Mouse (Mus musculus): ENCODE data around the gene Slc8a1.
A peak's percentile ranks its signal among the peaks of the same experiment; 100 is the strongest.

Slc8a1 gene

GRCm38 (mm10) chr17:81738311-81738755 lies at the start of gene Slc8a1:
Gene Slc8a1 (minus strand): TSS chr17:81738377.
- no peak for DNase-seq (ENCODE audit: low spot score)

- peak; percentile 13 for DNase-seq (ENCODE audit: low spot score)
Measured at GRCm38 (mm10) chr17:81787350-81787749, 49.2 kb upstream of the Slc8a1 start.

GRCm38 (mm10) chr17:81782326-81782725 lies 44.1 kb upstream of the Slc8a1 start:
- DNase-seq (ENCODE audit: low spot score): no peak

- DNase-seq (ENCODE audit: low spot score): no peak
Measured at GRCm38 (mm10) chr17:81781491-81781890, 43.3 kb upstream of the Slc8a1 start.

- DNase-seq (ENCODE audit: low spot score): no peak
Measured at GRCm38 (mm10) chr17:81779883-81780282, 41.7 kb upstream of the Slc8a1 start.

- DNase-seq (ENCODE audit: low spot score): no peak
Measured at GRCm38 (mm10) chr17:81750664-81751063, 12.5 kb upstream of the Slc8a1 start.

- no peak for DNase-seq (ENCODE audit: low spot score)
Measured at GRCm38 (mm10) chr17:81743034-81743433, 4.9 kb upstream of the Slc8a1 start.

GRCm38 (mm10) chr17:81740576-81740975 lies 2.4 kb upstream of the Slc8a1 start:
- DNase-seq (ENCODE audit: low spot score): no peak

- no peak for DNase-seq (ENCODE audit: low spot score)
Measured at GRCm38 (mm10) chr17:81737779-81738178, 398 bp downstream of the Slc8a1 start.

- DNase-seq (ENCODE audit: low spot score): no peak
Measured at GRCm38 (mm10) chr17:81737309-81737708, 868 bp downstream of the Slc8a1 start.

GRCm38 (mm10) chr17:81735583-81735982 lies 2.6 kb downstream of the Slc8a1 start:
- DNase-seq (ENCODE audit: low spot score): no peak

- DNase-seq (ENCODE audit: low spot score): no peak
Measured at GRCm38 (mm10) chr17:81729891-81730290, 8.3 kb downstream of the Slc8a1 start.

- DNase-seq (ENCODE audit: low spot score): peak; percentile 11
Measured at GRCm38 (mm10) chr17:81712273-81712751, 25.9 kb downstream of the Slc8a1 start.

- DNase-seq (ENCODE audit: low spot score): no peak
Measured at GRCm38 (mm10) chr17:81704761-81705160, 33.4 kb downstream of the Slc8a1 start.

GRCm38 (mm10) chr17:81703258-81703657 lies 34.9 kb downstream of the Slc8a1 start:
- DNase-seq (ENCODE audit: low spot score): no peak

GRCm38 (mm10) chr17:81701701-81702100 lies 36.5 kb downstream of the Slc8a1 start:
- no peak for DNase-seq (ENCODE audit: low spot score)

- no peak for DNase-seq (ENCODE audit: low spot score)
Measured at GRCm38 (mm10) chr17:81698789-81699188, 39.4 kb downstream of the Slc8a1 start.

- DNase-seq (ENCODE audit: low spot score): no peak
Measured at GRCm38 (mm10) chr17:81697695-81698094, 40.5 kb downstream of the Slc8a1 start.

GRCm38 (mm10) chr17:81694977-81695376 lies 43.2 kb downstream of the Slc8a1 start:
- DNase-seq (ENCODE audit: low spot score): no peak

GRCm38 (mm10) chr17:81679616-81680015 lies 58.6 kb downstream of the Slc8a1 start:
- no peak for DNase-seq (ENCODE audit: low spot score)

GRCm38 (mm10) chr17:81677450-81677849 lies 60.7 kb downstream of the Slc8a1 start:
- DNase-seq (ENCODE audit: low spot score): no peak

- DNase-seq (ENCODE audit: low spot score): no peak
Measured at GRCm38 (mm10) chr17:81676203-81676602, 62.0 kb downstream of the Slc8a1 start.

GRCm38 (mm10) chr17:81671245-81671644 lies 66.9 kb downstream of the Slc8a1 start:
- DNase-seq (ENCODE audit: low spot score): no peak

GRCm38 (mm10) chr17:81669816-81670691 lies 68.1 kb downstream of the Slc8a1 start:
- DNase-seq (ENCODE audit: low spot score): no peak
